Mouse (Mus musculus) G1E (cell line): ENCODE data around the gene Csrnp2. TPM values are rescaled to one million over a fixed set of nuclear protein-coding genes. Genes with fewer than 3 reads are reported as not detected.

Source experiments
- ATAC-seq: 2 replicates; pipeline ENCODE4 v1.8.0; 2016; ENCODE audit warnings: mild to moderate bottlenecking; ENCODE audit not compliant: insufficient number of reproducible peaks, poor library complexity, low FRiP score, severe bottlenecking; ENCODE audit errors: extremely low read depth
- DNase-seq: peaks from one replicate; pipeline ENCODE4 v3.0.0; 2012; ENCODE audit warnings: low spot score
- H3K27me3 ChIP-seq: 2 replicates; pipeline ENCODE4 v1.6.1; 2012; ENCODE audit warnings: mild to moderate bottlenecking, low read length, inconsistent platforms; ENCODE audit not compliant: insufficient read depth
- H3K36me3 ChIP-seq: replicated peaks from 2 replicates; pipeline ENCODE3; 2012; ENCODE audit warnings: mild to moderate bottlenecking, inconsistent platforms
- H3K4me1 ChIP-seq: 2 replicates; pipeline ENCODE4 v1.6.1; 2012; ENCODE audit warnings: low read depth, low read length, inconsistent platforms, mixed read lengths; ENCODE audit not compliant: insufficient read depth
- H3K4me3 ChIP-seq: 2 replicates; pipeline ENCODE4 v1.5.1; 2012; ENCODE audit warnings: low read depth, mild to moderate bottlenecking, inconsistent platforms, low read length, moderate library complexity, mixed read lengths
- H3K9me3 ChIP-seq: replicated peaks from 2 replicates; pipeline ENCODE4 v1.6.1; 2012; ENCODE audit warnings: inconsistent platforms
- CTCF ChIP-seq: IDR thresholded peaks from 2 replicates; pipeline ENCODE4 v1.5.1; 2012; ENCODE audit warnings: low read depth, low read length, inconsistent platforms, mixed read lengths
- GATA1 ChIP-seq: IDR thresholded peaks from 2 replicates; pipeline ENCODE4 v1.6.1; 2012; ENCODE audit warnings: borderline replicate concordance, low read length, inconsistent platforms, mixed read lengths
- GATA2 ChIP-seq: IDR thresholded peaks from 2 replicates; pipeline ENCODE4 v1.6.1; 2012; ENCODE audit warnings: low read depth, low read length, inconsistent platforms, borderline replicate concordance
- POLR2AphosphoS5 ChIP-seq: IDR thresholded peaks from 2 replicates; pipeline ENCODE4 v1.6.1; 2012; ENCODE audit warnings: low read depth, low read length, inconsistent platforms; ENCODE audit not compliant: insufficient replicate concordance
- TAL1 ChIP-seq: conservative IDR thresholded peaks from 2 replicates; pipeline ENCODE4 v1.6.1; 2012; ENCODE audit warnings: low read depth, low read length, inconsistent platforms, mixed read lengths
- polyA plus RNA-seq: library from polyadenylated mRNA; stranded (reverse); fragments of >175 nt; gene quantifications from 2 replicates; pipeline ENCODE4 v1.2.3, GENCODE M21; 2012
- total RNA-seq, 2 experiments: library from RNA; stranded (forward) in 1 of 2; stranded (reverse) in 1 of 2; fragments of 200-1000 nt in 1 of 2; fragments of >200 nt in 1 of 2; fragmentation: Nextera tagmentation in 1 of 2; gene quantifications; 2 replicates each; pipeline ENCODE4 v1.2.3; 2014 to 2017

Csrnp2 gene
- total and polyA plus RNA-seq, 3 experiments, result 1.3 to 3.8 (median 3.1) TPM

GRCm38 (mm10) chr15:100486450-100486849 is 8.8 kb downstream of the Csrnp2 start:
- no peak for ATAC-seq

GRCm38 (mm10) chr15:100485576-100485975 is 9.7 kb downstream of the Csrnp2 start:
- Histone ChIP-seq H3K4me1 (peaks cover 7% of the 10 kb centered on the region; the same call in 1 of the 2 replicates), H3K36me3 (peaks cover 81% of the 10 kb centered on the region), H3K4me3 (no peak overlapping the region), H3K27me3 (no peaks in the 10 kb centered on the region), H3K9me3 (no peaks in the 10 kb centered on the region)
- DNase-seq (no peak), ATAC-seq (no peak)
- no peak for TF ChIP-seq POLR2AphosphoS5
- no peak for TF ChIP-seq CTCF
- no peak for TF ChIP-seq GATA1
- no peak for TF ChIP-seq TAL1
- TF ChIP-seq GATA2, result no peak

More at GRCm38 (mm10) chr15:100486450-100486849, 8.8 kb downstream of the Csrnp2 start:
- Histone ChIP-seq H3K36me3 (peaks cover 73% of the 10 kb centered on the region), H3K4me3 (no peak overlapping the region), H3K27me3 (no peaks in the 10 kb centered on the region), H3K9me3 (no peaks in the 10 kb centered on the region), H3K4me1 (peaks cover 8% of the 10 kb centered on the region; the same call in 1 of the 2 replicates)
- no peak for TF ChIP-seq TAL1
- no peak for TF ChIP-seq GATA2
- TF ChIP-seq CTCF, result no peak
- TF ChIP-seq POLR2AphosphoS5, result no peak
- TF ChIP-seq GATA1, result no peak
- no peak for DNase-seq

GRCm38 (mm10) chr15:100478925-100479324 is 16.4 kb downstream of the Csrnp2 start:
- TF ChIP-seq GATA1 (no peak), TAL1 (no peak), CTCF (no peak), GATA2 (no peak), POLR2AphosphoS5 (no peak)

GRCm38 (mm10) chr15:100478351-100478750 is 16.9 kb downstream of the Csrnp2 start:
- no peaks in the 10 kb centered on the region for H3K9me3 ChIP-seq
- no peak for DNase-seq
- H3K4me1 ChIP-seq, result peaks cover 10% of the 10 kb centered on the region; the same call in 1 of the 2 replicates
- no peak overlapping the region for H3K4me3 ChIP-seq
- H3K36me3 ChIP-seq, result peaks cover 97% of the 10 kb centered on the region
- TF ChIP-seq GATA2 (no peak), GATA1 (no peak), CTCF (no peak)
- no peak for ATAC-seq
- no peaks in the 10 kb centered on the region for H3K27me3 ChIP-seq

More at GRCm38 (mm10) chr15:100478925-100479324, 16.4 kb downstream of the Csrnp2 start:
- Histone ChIP-seq H3K36me3 (peaks cover 97% of the 10 kb centered on the region), H3K4me3 (no peak overlapping the region), H3K27me3 (no peaks in the 10 kb centered on the region), H3K4me1 (peaks cover 10% of the 10 kb centered on the region; the same call in 1 of the 2 replicates), H3K9me3 (no peaks in the 10 kb centered on the region)
- no peak for ATAC-seq
- DNase-seq, result no peak

- no peaks in the 10 kb centered on the region for H3K27me3 ChIP-seq
- peaks cover 26% of the 10 kb centered on the region for H3K4me1 ChIP-seq
- 0 out of 2 replicates have a peak, but pooled peaks cover 2% of the 10 kb centered on the region for H3K9me3 ChIP-seq
- H3K36me3 ChIP-seq, result peaks cover 91% of the 10 kb centered on the region
- TF ChIP-seq GATA1, result no peak
- no peak for TF ChIP-seq TAL1
- TF ChIP-seq GATA2, result no peak
- TF ChIP-seq CTCF, result no peak
- TF ChIP-seq POLR2AphosphoS5, result no peak
- ATAC-seq, result no peak
- no peak for DNase-seq
- H3K4me3 ChIP-seq, result no peak overlapping the region
Observed at GRCm38 (mm10) chr15:100473926-100474503, 21.3 kb downstream of the Csrnp2 start.

GRCm38 (mm10) chr15:100470037-100470436 is 25.3 kb downstream of the Csrnp2 start:
- DNase-seq, result no peak
- peak overlapping the region; percentile 90; the same call in 1 of the 2 replicates for H3K4me3 ChIP-seq
- no peaks in the 10 kb centered on the region for H3K27me3 ChIP-seq
- H3K36me3 ChIP-seq, result peaks cover 69% of the 10 kb centered on the region
- H3K4me1 ChIP-seq, result peaks cover 35% of the 10 kb centered on the region
- no peak for ATAC-seq
- H3K9me3 ChIP-seq, result 0 out of 2 replicates have a peak, but pooled peaks cover 2% of the 10 kb centered on the region
- TF ChIP-seq GATA1 (no peak), CTCF (no peak), GATA2 (no peak)
